Mouse (Mus musculus): Measurements from ENCODE around the gene Egr4. TPM values are rescaled to one million over a fixed set of nuclear protein-coding genes. Genes with fewer than 3 reads are reported as not detected.

Gene Egr4
- 0.05 TPM in 1 of 2 replicates, not detected in the other for polyA plus RNA-seq (2015; fragmentation: Nextera tagmentation; extraction: Ambion mirVana)

GRCm38 (mm10) chr6:85513531-85513910 is at the start of gene Egr4:
Gene Egr4, minus strand, starts transcription at chr6:85513589.

GRCm38 (mm10) chr6:85502911-85503250 is 10.5 kb downstream of the Egr4 start, which contains the start of gene Fbxo41:
Gene Fbxo41, minus strand, starts transcription at chr6:85502994.

Other genes with a start within 250 kb of the Egr4 start
- 6.6 and 7.2 TPM in 2 replicates for gene Sfxn5, start 180.2 kb downstream of the Egr4 start, polyA plus RNA-seq (2015; fragmentation: Nextera tagmentation; extraction: Ambion mirVana)
- 14.3 and 21.5 TPM in 2 replicates for gene Rab11fip5, start 139.0 kb downstream of the Egr4 start, polyA plus RNA-seq (2015; fragmentation: Nextera tagmentation; extraction: Ambion mirVana)
- not detected in 2 replicates for gene Noto, start 89.7 kb downstream of the Egr4 start, polyA plus RNA-seq (2015; fragmentation: Nextera tagmentation; extraction: Ambion mirVana)
- 16.1 and 26.1 TPM in 2 replicates for gene Smyd5, start 81.6 kb downstream of the Egr4 start, polyA plus RNA-seq (2015; fragmentation: Nextera tagmentation; extraction: Ambion mirVana)
- gene Cct7, start 62.1 kb downstream of the Egr4 start, polyA plus RNA-seq (2015; fragmentation: Nextera tagmentation; extraction: Ambion mirVana): 233 and 278 TPM in 2 replicates
- 19.6 and 22.1 TPM in 2 replicates for gene Pradc1, start 61.6 kb downstream of the Egr4 start, polyA plus RNA-seq (2015; fragmentation: Nextera tagmentation; extraction: Ambion mirVana)
- gene Fbxo41, start 10.6 kb downstream of the Egr4 start, polyA plus RNA-seq (2015; fragmentation: Nextera tagmentation; extraction: Ambion mirVana): 0.48 and 0.96 TPM in 2 replicates
- gene Alms1, start 73.9 kb upstream of the Egr4 start, polyA plus RNA-seq (2015; fragmentation: Nextera tagmentation; extraction: Ambion mirVana): 1.7 and 2.9 TPM in 2 replicates
- 0.15 TPM in 1 of 2 replicates, not detected in the other for gene Nat8f7, start 199.6 kb upstream of the Egr4 start, polyA plus RNA-seq (2015; fragmentation: Nextera tagmentation; extraction: Ambion mirVana)